Mouse (Mus musculus) right cerebral cortex, postnatal 25 days (tissue): ENCODE data around the gene Gm7929.
A peak's percentile ranks its signal among the peaks of the same experiment; 100 is the strongest.
"Not testable (repeated sequence)": the region's sequence is repeated elsewhere in the genome, so short reads cannot be mapped to it uniquely, and the experiment has no call there.

ENCODE experiments used
- DNase-seq: peaks from one replicate; pipeline ENCODE4 v3.0.0; 2022

Gene Gm7929

DNA sequence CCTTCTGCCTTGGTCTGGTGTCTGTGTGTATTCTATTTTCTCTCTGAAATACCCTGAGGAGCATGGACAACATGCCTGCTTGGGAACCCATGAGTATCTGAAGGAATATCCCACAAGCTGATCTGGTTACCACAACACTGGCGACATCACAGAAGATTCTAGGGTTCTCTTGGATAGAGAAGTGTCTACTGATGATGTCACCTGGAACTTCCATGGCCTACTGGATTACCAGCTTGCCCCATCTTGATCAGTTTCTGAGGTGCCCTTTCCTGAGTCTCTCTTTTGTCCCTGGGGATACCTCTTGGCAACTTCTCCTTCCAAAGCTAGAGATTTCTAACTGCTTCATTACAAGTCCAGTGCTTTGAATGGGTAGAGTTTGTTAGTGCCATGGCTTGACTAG lies at the start of gene Gm7929:
Gm7929 (minus strand) TSS at position 101 of the 400 bp plus-strand sequence.
- not testable (repeated sequence) for DNase-seq

DNA sequence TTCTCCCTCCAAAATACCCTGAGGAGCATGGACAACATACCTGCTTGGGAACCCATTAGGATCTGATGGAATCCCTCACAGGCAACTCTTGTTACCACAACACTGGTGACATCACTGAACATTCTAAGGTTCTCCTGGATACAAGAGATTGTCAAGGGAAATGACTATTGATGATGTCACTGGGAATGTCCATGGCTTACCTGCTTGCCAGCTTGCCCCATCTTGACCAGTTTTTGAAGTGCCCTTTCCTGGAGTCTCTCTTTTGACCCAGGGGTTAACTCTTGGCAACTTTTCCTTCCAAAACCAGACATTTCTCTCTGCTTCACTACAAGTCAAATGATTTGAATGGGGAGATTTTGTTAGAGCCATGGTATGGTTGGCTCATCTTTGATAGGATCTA lies 21.9 kb upstream of the Gm7929 start, which contains the start of gene Gm47189:
Gm47189 (minus strand) TSS at position 101 of the 400 bp plus-strand sequence.
- not testable (repeated sequence) for DNase-seq

- DNase-seq: peak; percentile 2
These were observed 5.5 kb upstream of the Gm7929 start for GRCm38 (mm10) chr14:41755931-41756330.

- not testable (repeated sequence) for DNase-seq
These were observed 27.0 kb downstream of the Gm7929 start for GRCm38 (mm10) chr14:41723437-41723836.

GRCm38 (mm10) chr14:41717180-41717579 lies 33.2 kb downstream of the Gm7929 start:
- not testable (repeated sequence) for DNase-seq

DNA sequence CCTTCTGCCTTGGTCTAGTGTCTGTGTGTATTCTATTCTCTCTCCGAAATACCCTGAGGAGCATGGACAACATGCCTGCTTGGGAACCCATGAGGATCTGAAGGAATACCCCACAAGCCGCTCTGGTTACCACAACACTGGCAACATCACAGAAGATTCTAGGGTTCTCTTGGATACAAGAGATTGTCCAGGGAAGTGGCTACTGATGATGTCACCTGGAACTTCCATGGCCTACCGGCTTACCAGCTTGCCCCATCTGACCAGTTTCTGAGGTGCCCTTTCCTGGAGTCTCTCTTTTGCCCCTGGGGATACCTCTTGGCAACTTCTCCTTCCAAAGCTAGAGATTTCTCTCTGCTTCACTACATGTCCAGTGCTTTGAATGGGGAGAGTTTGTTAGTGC lies 48.6 kb downstream of the Gm7929 start, which contains the start of gene Gm8068:
Gm8068 (minus strand) TSS at position 101 of the 400 bp plus-strand sequence.
- DNase-seq: not testable (repeated sequence)
